In the genomic region with DNA sequence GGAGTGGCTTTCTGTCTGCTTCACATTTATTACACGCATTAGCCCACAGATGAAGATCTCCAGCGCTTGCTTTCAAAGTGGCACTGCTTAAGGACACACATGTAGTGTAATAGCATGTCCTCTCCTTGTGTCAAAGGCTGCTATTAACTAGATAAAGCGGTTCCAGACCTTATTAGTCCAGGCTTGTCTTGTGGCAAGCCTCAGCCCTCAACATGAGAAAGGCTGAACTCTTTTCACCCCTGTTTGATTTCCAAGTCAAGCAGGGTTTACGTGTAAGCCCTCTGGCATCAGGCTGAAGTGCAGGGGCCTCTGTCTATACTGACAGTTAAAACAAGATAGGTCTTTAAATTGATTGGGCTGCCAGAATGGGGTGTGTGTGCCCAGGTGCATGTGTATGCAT, we compare ENCODE assay signal across 30 mouse cellular contexts.
"Had no signal": no experiment of that assay in that cellular context is flagged by ENCODE, and none has a peak within 500 bp of the region (broad histone marks: within the 10 kb centered on the region; RNA-seq: fewer than 3 reads in every experiment).

No protein-coding gene starts in this region.

- H3K4me1 ChIP-seq: limb, embryonic 13.5 days; liver, embryonic 13.5 days; liver, embryonic 15.5 days; lung, embryonic 15.5 days; megakaryocyte, embryonic 14.5 days had no signal

- H3K9ac ChIP-seq: limb, embryonic 12.5 days; limb, embryonic 13.5 days; limb, embryonic 15.5 days; liver, embryonic 13.5 days; liver, embryonic 14.5 days; liver, embryonic 15.5 days; liver, postnatal 0 days; lung, embryonic 14.5 days; lung, embryonic 15.5 days; midbrain, embryonic 12.5 days; midbrain, embryonic 13.5 days; midbrain, embryonic 15.5 days; neural tube, embryonic 12.5 days had no signal

- H3K36me3 ChIP-seq: limb, embryonic 10.5 days; limb, embryonic 12.5 days; limb, embryonic 13.5 days; limb, embryonic 15.5 days; liver, embryonic 13.5 days; liver, embryonic 15.5 days; lung, embryonic 15.5 days; midbrain, embryonic 10.5 days; midbrain, embryonic 12.5 days; midbrain, embryonic 13.5 days; midbrain, embryonic 15.5 days; neural tube, embryonic 12.5 days had no signal

- H3K4me3 ChIP-seq: limb, embryonic 10.5 days; limb, embryonic 12.5 days; limb, embryonic 13.5 days; limb, embryonic 15.5 days; liver, embryonic 13.5 days; liver, embryonic 15.5 days; lung, embryonic 15.5 days; megakaryocyte, embryonic 14.5 days; midbrain, embryonic 10.5 days; midbrain, embryonic 12.5 days; midbrain, embryonic 13.5 days; midbrain, embryonic 15.5 days; myocyte; neural tube, embryonic 12.5 days had no signal

- H3K9me3 ChIP-seq: limb, embryonic 10.5 days; limb, embryonic 12.5 days; limb, embryonic 13.5 days; limb, embryonic 15.5 days; liver, embryonic 13.5 days; liver, embryonic 15.5 days; lung, embryonic 15.5 days; midbrain, embryonic 10.5 days; midbrain, embryonic 12.5 days; midbrain, embryonic 13.5 days; midbrain, embryonic 15.5 days; neural tube, embryonic 12.5 days had no signal

- H3K27ac ChIP-seq: limb, embryonic 10.5 days; limb, embryonic 12.5 days; limb, embryonic 13.5 days; limb, embryonic 15.5 days; liver, embryonic 13.5 days; liver, embryonic 14.5 days; liver, embryonic 15.5 days; lung, embryonic 15.5 days; macrophage; midbrain, embryonic 10.5 days; midbrain, embryonic 12.5 days; midbrain, embryonic 13.5 days; midbrain, embryonic 15.5 days; neural tube, embryonic 12.5 days had no signal

- DNase-seq: left cerebral cortex, postnatal 4 days; liver; liver, embryonic 13.5 days; liver, postnatal 0 days; lung, adult 18-20 months; lung, adult 2 months; lung, embryonic 14.5 days; lung, postnatal 10 days; lung, postnatal 14 days; lung, postnatal 36 days; lung, postnatal 4 days; midbrain, embryonic 14.5 days had no signal

- H3K4me2 ChIP-seq: limb, embryonic 12.5 days; limb, embryonic 13.5 days; limb, embryonic 15.5 days; liver, embryonic 13.5 days; liver, embryonic 15.5 days; lung, embryonic 14.5 days; lung, embryonic 15.5 days; midbrain, embryonic 11.5 days; midbrain, embryonic 12.5 days; midbrain, embryonic 13.5 days; midbrain, embryonic 15.5 days; neural tube, embryonic 12.5 days had no signal

- ATAC-seq: liver, postnatal 0 days; lung, postnatal 0 days; midbrain, embryonic 13.5 days; midbrain, embryonic 15.5 days; midbrain, embryonic 16.5 days had no signal

- H3K27me3 ChIP-seq: limb, embryonic 15.5 days; liver, embryonic 13.5 days; liver, embryonic 15.5 days; lung, embryonic 15.5 days; megakaryocyte, embryonic 14.5 days; neural tube, embryonic 12.5 days had no signal
